Mouse (Mus musculus) megakaryocyte, embryonic 14.5 days (primary cell): ENCODE results near the gene Ano2.

Experiments
- FLI1 ChIP-seq: IDR thresholded peaks from 2 replicates; pipeline ENCODE4 v1.6.1; 2012; ENCODE audit warnings: low read length, inconsistent platforms, mixed read lengths
- GATA1 ChIP-seq: IDR thresholded peaks from 3 replicates; pipeline ENCODE4 v1.6.1; 2012; ENCODE audit warnings: mixed read lengths, low read length, inconsistent platforms, borderline replicate concordance

DNA sequence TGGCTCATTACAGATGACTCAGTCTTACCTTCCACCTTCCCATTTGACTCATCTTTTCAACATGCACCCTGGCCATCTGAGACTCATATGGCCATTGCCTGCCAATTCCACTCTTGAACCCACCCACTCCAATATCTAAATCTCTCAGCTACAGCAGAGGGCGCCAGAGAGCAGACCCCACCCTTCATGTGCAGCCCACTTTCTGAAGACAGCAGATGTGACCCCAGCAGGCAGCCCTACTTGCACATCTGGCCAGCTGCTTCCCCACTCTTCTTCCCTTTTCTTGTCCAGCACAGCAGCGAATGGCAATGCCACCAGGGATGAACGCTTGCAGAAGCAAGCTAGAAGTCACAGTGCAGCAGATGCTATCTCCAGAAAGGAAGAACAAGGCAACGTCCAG lies 355.7 kb downstream of the Ano2 start:
- TF ChIP-seq GATA1 (no peak), FLI1 (no peak)
